Mouse (Mus musculus) kidney, postnatal 25 days (tissue): Measurements from ENCODE around the gene Dao.

Source experiments
- DNase-seq, 2 experiments: peaks; one replicate each; pipeline ENCODE4 v3.0.0; 2021; ENCODE audit warnings: mixed read lengths in 2 of 2

The Dao gene

GRCm38 (mm10) chr5:114003542-114003941 lies at the start of gene Dao:
Gene Dao (plus strand): TSS chr5:114003703.
- peak; percentile 79 to 96 for DNase-seq

GRCm38 (mm10) chr5:113954421-113954820 lies 49.1 kb upstream of the Dao start:
- DNase-seq: peak; percentile 83 to 90

GRCm38 (mm10) chr5:113955281-113955680 lies 48.2 kb upstream of the Dao start:
- no peak for DNase-seq

GRCm38 (mm10) chr5:113955691-113956090 lies 47.8 kb upstream of the Dao start:
- no peak for DNase-seq

GRCm38 (mm10) chr5:113956510-113956909 lies 47.0 kb upstream of the Dao start:
- DNase-seq: peak; percentile 88 to 94

GRCm38 (mm10) chr5:113959039-113959438 lies 44.5 kb upstream of the Dao start:
- DNase-seq: no peak

- DNase-seq: no peak
These were observed 43.1 kb upstream of the Dao start for GRCm38 (mm10) chr5:113960416-113960815.

GRCm38 (mm10) chr5:113961776-113962175 lies 41.7 kb upstream of the Dao start:
- DNase-seq: no peak

GRCm38 (mm10) chr5:113964972-113965371 lies 38.5 kb upstream of the Dao start:
- DNase-seq: no peak

GRCm38 (mm10) chr5:113965659-113966185 lies 37.8 kb upstream of the Dao start:
- DNase-seq: no peak

GRCm38 (mm10) chr5:113966452-113967150 lies 36.9 kb upstream of the Dao start:
- no peak for DNase-seq

- DNase-seq: peak; percentile 73 to 88
These were observed 35.1 kb upstream of the Dao start for GRCm38 (mm10) chr5:113968371-113968770.

GRCm38 (mm10) chr5:113971434-113971960 lies 32.0 kb upstream of the Dao start:
- peak; percentile 39 to 63 for DNase-seq

- peak; percentile 64 to 81 for DNase-seq
These were observed 30.7 kb upstream of the Dao start for GRCm38 (mm10) chr5:113972589-113973515.

- peak; percentile 48 to 62 for DNase-seq
These were observed 29.7 kb upstream of the Dao start for GRCm38 (mm10) chr5:113973790-113974189.

- no peak for DNase-seq
These were observed 28.9 kb upstream of the Dao start for GRCm38 (mm10) chr5:113974576-113974975.

GRCm38 (mm10) chr5:113975538-113976215 lies 27.8 kb upstream of the Dao start:
- DNase-seq: peak; percentile 80 to 84

GRCm38 (mm10) chr5:113976597-113976996 lies 26.9 kb upstream of the Dao start:
- no peak for DNase-seq

- DNase-seq: no peak
These were observed 26.2 kb upstream of the Dao start for GRCm38 (mm10) chr5:113977309-113977708.

- no peak for DNase-seq
These were observed 23.0 kb upstream of the Dao start for GRCm38 (mm10) chr5:113980511-113980910.

GRCm38 (mm10) chr5:113981171-113981570 lies 22.3 kb upstream of the Dao start:
- DNase-seq: no peak

GRCm38 (mm10) chr5:113981843-113982242 lies 21.7 kb upstream of the Dao start:
- peak in 1 of 2 experiments; percentile 61 for DNase-seq

- no peak for DNase-seq
These were observed 20.0 kb upstream of the Dao start for GRCm38 (mm10) chr5:113983541-113983940.
